Mouse (Mus musculus): Measurements from ENCODE around the gene Xrn2. TPM values are rescaled to one million over a fixed set of nuclear protein-coding genes. Genes with fewer than 3 reads are reported as not detected.
"Not testable (repeated sequence)": the region's sequence is repeated elsewhere in the genome, so short reads cannot be mapped to it uniquely, and the experiment has no call there.

Gene Xrn2
- polyA plus RNA-seq, 1 experiment = 8.0 TPM

GRCm38 (mm10) chr2:147014101-147014886 lies 1.5 kb downstream of the Xrn2 start:
- Histone ChIP-seq H3K36me3 (ENCODE audit: control insufficient read depth, insufficient read depth, low read length) (no peaks in the 10 kb centered on the region), H3K4me3 (ENCODE audit: low read depth, low read length) (no peak overlapping the region), H3K4me1 (ENCODE audit: control insufficient read depth, insufficient read depth, insufficient read length, low read length) (peaks cover 2% of the 10 kb centered on the region; the same call in 1 of the 2 replicates), H3K27me3 (ENCODE audit: control insufficient read depth, insufficient read depth, low read length) (no peaks in the 10 kb centered on the region), H3K27ac (ENCODE audit: insufficient read depth, low read depth, low read length) (peak overlapping the region; percentile 26; the same call in 1 of the 2 replicates)
- WGBS = 8% methylated on average over 15 of the region's 15 CpGs
- no peak for TF ChIP-seq CTCF (IDR thresholded peaks at IDR 0.05; ENCODE audit: extremely low read depth, insufficient read length, insufficient replicate concordance, low read depth, low read length)
- no peak for TF ChIP-seq POLR2A (IDR thresholded peaks at IDR 0.05; ENCODE audit: low read depth, low read length)

DNA sequence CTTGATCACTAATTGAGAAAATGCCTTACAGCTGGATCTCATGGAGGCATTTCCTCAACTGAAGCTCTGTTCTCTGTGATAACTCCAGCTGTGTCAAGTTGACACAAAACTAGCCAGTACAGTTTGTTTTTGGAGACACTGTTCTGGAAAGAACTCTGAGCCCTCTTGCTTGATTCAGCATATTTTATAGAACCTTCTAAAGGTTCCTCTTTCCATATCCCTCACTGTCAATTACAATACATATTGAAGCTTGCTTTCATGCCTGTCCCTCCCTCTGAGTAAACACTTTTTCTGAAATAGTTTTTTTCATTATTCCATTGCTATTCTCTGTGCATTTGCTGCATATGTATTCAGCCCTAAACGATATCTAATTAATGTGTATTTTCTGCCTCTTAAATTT lies 9.2 kb downstream of the Xrn2 start:
- not testable (repeated sequence) for H3K36me3 ChIP-seq (ENCODE audit: control insufficient read depth, insufficient read depth, low read length); H3K27ac ChIP-seq (ENCODE audit: insufficient read depth, low read depth, low read length); H3K27me3 ChIP-seq (ENCODE audit: control insufficient read depth, insufficient read depth, low read length); H3K4me1 ChIP-seq (ENCODE audit: control insufficient read depth, insufficient read depth, insufficient read length, low read length); H3K4me3 ChIP-seq (ENCODE audit: low read depth, low read length)
- WGBS = 85% methylated on average over 1 of the region's 1 CpGs

- 91% methylated on average over 5 of the region's 5 CpGs for WGBS
- no peaks in the 10 kb centered on the region for H3K27me3 ChIP-seq (ENCODE audit: control insufficient read depth, insufficient read depth, low read length)
- TF ChIP-seq CTCF (IDR thresholded peaks at IDR 0.05; ENCODE audit: extremely low read depth, insufficient read length, insufficient replicate concordance, low read depth, low read length) (no peak), POLR2A (IDR thresholded peaks at IDR 0.05; ENCODE audit: low read depth, low read length) (no peak)
- no peak overlapping the region for H3K27ac ChIP-seq (ENCODE audit: insufficient read depth, low read depth, low read length)
- peaks cover 12% of the 10 kb centered on the region for H3K36me3 ChIP-seq (ENCODE audit: control insufficient read depth, insufficient read depth, low read length)
- no peak overlapping the region for H3K4me3 ChIP-seq (ENCODE audit: low read depth, low read length)
- H3K4me1 ChIP-seq (ENCODE audit: control insufficient read depth, insufficient read depth, insufficient read length, low read length) = no peaks in the 10 kb centered on the region
These were observed 10.3 kb downstream of the Xrn2 start for GRCm38 (mm10) chr2:147023067-147023466.

- Histone ChIP-seq H3K27ac (ENCODE audit: insufficient read depth, low read depth, low read length) (no peak overlapping the region), H3K4me1 (ENCODE audit: control insufficient read depth, insufficient read depth, insufficient read length, low read length) (no peaks in the 10 kb centered on the region), H3K4me3 (ENCODE audit: low read depth, low read length) (no peak overlapping the region), H3K36me3 (ENCODE audit: control insufficient read depth, insufficient read depth, low read length) (peaks cover 12% of the 10 kb centered on the region), H3K27me3 (ENCODE audit: control insufficient read depth, insufficient read depth, low read length) (no peaks in the 10 kb centered on the region)
- TF ChIP-seq POLR2A (IDR thresholded peaks at IDR 0.05; ENCODE audit: low read depth, low read length) = no peak
- no peak for TF ChIP-seq CTCF (IDR thresholded peaks at IDR 0.05; ENCODE audit: extremely low read depth, insufficient read length, insufficient replicate concordance, low read depth, low read length)
- WGBS = 76% methylated on average over 4 of the region's 4 CpGs
These were observed 10.8 kb downstream of the Xrn2 start for GRCm38 (mm10) chr2:147023560-147023959.

- peaks cover 29% of the 10 kb centered on the region for H3K36me3 ChIP-seq (ENCODE audit: control insufficient read depth, insufficient read depth, low read length)
These were observed 20.3 kb downstream of the Xrn2 start for GRCm38 (mm10) chr2:147033065-147033464.

GRCm38 (mm10) chr2:147035864-147036263 lies 23.1 kb downstream of the Xrn2 start:
- TF ChIP-seq POLR2A (IDR thresholded peaks at IDR 0.05; ENCODE audit: low read depth, low read length) (no peak), CTCF (IDR thresholded peaks at IDR 0.05; ENCODE audit: extremely low read depth, insufficient read length, insufficient replicate concordance, low read depth, low read length) (no peak)
- Histone ChIP-seq H3K4me1 (ENCODE audit: control insufficient read depth, insufficient read depth, insufficient read length, low read length) (no peaks in the 10 kb centered on the region), H3K27ac (ENCODE audit: insufficient read depth, low read depth, low read length) (no peak overlapping the region), H3K27me3 (ENCODE audit: control insufficient read depth, insufficient read depth, low read length) (no peaks in the 10 kb centered on the region), H3K4me3 (ENCODE audit: low read depth, low read length) (no peak overlapping the region), H3K36me3 (ENCODE audit: control insufficient read depth, insufficient read depth, low read length) (peaks cover 25% of the 10 kb centered on the region)
- 82% methylated on average over 2 of the region's 2 CpGs for WGBS

More at GRCm38 (mm10) chr2:147033065-147033464, 20.3 kb downstream of the Xrn2 start:
- no peak for TF ChIP-seq POLR2A (IDR thresholded peaks at IDR 0.05; ENCODE audit: low read depth, low read length)
- no peak for TF ChIP-seq CTCF (IDR thresholded peaks at IDR 0.05; ENCODE audit: extremely low read depth, insufficient read length, insufficient replicate concordance, low read depth, low read length)
- no peak overlapping the region for H3K4me3 ChIP-seq (ENCODE audit: low read depth, low read length)
- no peaks in the 10 kb centered on the region for H3K4me1 ChIP-seq (ENCODE audit: control insufficient read depth, insufficient read depth, insufficient read length, low read length)
- 56% methylated on average over 2 of the region's 2 CpGs for WGBS
- H3K27ac ChIP-seq (ENCODE audit: insufficient read depth, low read depth, low read length) = no peak overlapping the region
- H3K27me3 ChIP-seq (ENCODE audit: control insufficient read depth, insufficient read depth, low read length) = no peaks in the 10 kb centered on the region

DNA sequence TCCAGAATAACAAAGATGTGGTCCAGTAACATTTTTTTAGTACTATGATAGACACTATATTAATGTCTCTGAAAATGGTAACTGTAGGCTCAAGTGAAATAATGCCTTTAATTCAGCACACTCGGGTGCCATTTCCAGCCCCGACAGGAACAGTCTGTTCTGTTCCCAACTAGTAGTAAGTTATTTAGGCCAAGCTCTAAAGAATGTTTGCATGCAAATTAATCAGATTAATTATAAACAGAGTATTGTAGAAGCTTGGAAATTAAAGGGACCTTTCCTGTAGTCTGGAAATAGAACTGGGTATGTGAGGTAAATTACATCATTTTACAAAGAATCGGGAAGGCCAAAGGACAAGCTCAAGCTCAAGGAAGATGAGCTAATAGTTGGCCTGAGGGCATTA lies 34.3 kb downstream of the Xrn2 start:
- TF ChIP-seq POLR2A (IDR thresholded peaks at IDR 0.05; ENCODE audit: low read depth, low read length) = no peak
- TF ChIP-seq CTCF (IDR thresholded peaks at IDR 0.05; ENCODE audit: extremely low read depth, insufficient read length, insufficient replicate concordance, low read depth, low read length) = no peak
- no peaks in the 10 kb centered on the region for H3K4me1 ChIP-seq (ENCODE audit: control insufficient read depth, insufficient read depth, insufficient read length, low read length)
- H3K4me3 ChIP-seq (ENCODE audit: low read depth, low read length) = no peak overlapping the region
- H3K36me3 ChIP-seq (ENCODE audit: control insufficient read depth, insufficient read depth, low read length) = peaks cover 50% of the 10 kb centered on the region
- 82% methylated on average over 3 of the region's 3 CpGs for WGBS
- H3K27me3 ChIP-seq (ENCODE audit: control insufficient read depth, insufficient read depth, low read length) = no peaks in the 10 kb centered on the region
- no peak overlapping the region for H3K27ac ChIP-seq (ENCODE audit: insufficient read depth, low read depth, low read length)
